Mouse (Mus musculus): ENCODE measurements around the gene C5ar2. TPM values are rescaled to one million over a fixed set of nuclear protein-coding genes. Genes with fewer than 3 reads are reported as not detected.

C5ar2 gene
- polyA plus RNA-seq, 1 experiment from 2014 or later, result not detected

DNA sequence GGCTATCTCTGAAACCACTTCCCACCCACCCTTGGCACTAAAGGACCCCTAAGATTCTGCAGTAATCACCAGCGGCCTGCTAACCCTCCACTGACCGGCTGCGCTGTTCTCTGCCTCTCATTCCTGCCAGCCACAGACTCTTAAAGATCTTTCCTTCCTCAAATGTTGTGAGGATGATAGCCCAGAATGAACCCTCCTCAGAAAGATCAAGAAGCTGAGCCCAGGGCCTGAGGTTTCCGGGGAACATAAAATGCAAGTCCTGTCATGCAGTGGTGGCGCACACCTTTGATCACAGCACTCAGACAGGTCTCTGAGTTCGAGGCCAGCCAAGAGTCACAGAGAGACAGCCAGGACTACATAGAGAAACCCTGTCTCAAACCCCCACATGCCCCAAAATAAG, 1.8 kb downstream of the C5ar2 start:
- Histone ChIP-seq H3K27ac (ENCODE audit: low read depth, low read length) (no peak overlapping the region), H3K4me2 (ENCODE audit: low read length) (no peak overlapping the region), H3K9me3 (replicated peaks; ENCODE audit: control insufficient read depth, low read length) (no peaks in the 10 kb centered on the region), H3K9ac (ENCODE audit: low read length) (no peak overlapping the region), H3K4me1 (ENCODE audit: control insufficient read depth, insufficient read depth, low read length) (no peaks in the 10 kb centered on the region), H3K27me3 (replicated peaks; ENCODE audit: control insufficient read depth, insufficient read depth, low read length) (no peaks in the 10 kb centered on the region), H3K4me3 (ENCODE audit: low read depth, low read length) (no peak overlapping the region), H3K36me3 (ENCODE audit: control insufficient read depth, insufficient read depth, low read length) (no peaks in the 10 kb centered on the region)
- WGBS, result 86% methylated on average over 6 of the region's 6 CpGs
- ATAC-seq, result no peak
- no peak for DNase-seq (ENCODE audit: low spot score)

DNA sequence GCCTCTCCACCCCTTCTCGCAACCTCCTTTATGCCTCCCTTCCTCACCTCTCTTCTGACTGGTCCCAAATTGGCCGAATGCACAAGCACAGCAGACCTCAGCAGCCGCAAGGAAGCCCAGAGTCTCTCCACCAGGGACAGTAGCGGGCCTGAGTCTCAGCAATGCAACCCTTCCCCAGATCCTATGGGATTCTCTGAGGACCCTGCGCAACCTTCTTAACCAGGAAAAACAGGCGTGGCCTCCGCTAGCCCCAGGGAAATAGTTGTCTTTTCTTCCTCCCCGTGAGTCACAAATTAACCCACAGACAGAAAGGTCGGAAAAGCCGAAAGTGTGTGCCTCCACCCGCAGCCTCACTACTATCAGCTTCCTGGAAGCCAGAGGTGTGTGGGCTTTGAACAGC, 2.2 kb downstream of the C5ar2 start:
- ATAC-seq, result no peak
- Histone ChIP-seq H3K9ac (ENCODE audit: low read length) (no peak overlapping the region), H3K4me1 (ENCODE audit: control insufficient read depth, insufficient read depth, low read length) (no peaks in the 10 kb centered on the region), H3K27me3 (replicated peaks; ENCODE audit: control insufficient read depth, insufficient read depth, low read length) (no peaks in the 10 kb centered on the region), H3K36me3 (ENCODE audit: control insufficient read depth, insufficient read depth, low read length) (no peaks in the 10 kb centered on the region), H3K4me3 (ENCODE audit: low read depth, low read length) (no peak overlapping the region), H3K4me2 (ENCODE audit: low read length) (no peak overlapping the region), H3K9me3 (replicated peaks; ENCODE audit: control insufficient read depth, low read length) (no peaks in the 10 kb centered on the region), H3K27ac (ENCODE audit: low read depth, low read length) (no peak overlapping the region)
- 60% methylated on average over 11 of the region's 11 CpGs for WGBS
- no peak for DNase-seq (ENCODE audit: low spot score)

DNA sequence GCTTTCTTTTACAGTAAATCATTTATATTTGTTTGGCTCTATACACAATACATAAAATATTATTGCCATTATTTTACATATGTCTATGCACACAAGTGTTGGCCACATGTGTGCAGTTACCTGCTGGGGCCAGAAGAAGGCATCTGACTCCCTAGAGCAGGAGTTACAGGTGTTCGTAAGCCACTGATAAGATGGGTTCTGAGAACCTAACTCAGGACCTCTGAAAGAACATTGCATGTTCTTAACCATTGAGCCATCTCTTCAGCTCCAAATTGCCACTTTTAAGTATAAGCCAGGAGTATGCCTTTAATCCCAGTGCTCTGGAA, 3.0 kb downstream of the C5ar2 start:
- Histone ChIP-seq H3K4me2 (ENCODE audit: low read length) (no peak overlapping the region), H3K27me3 (replicated peaks; ENCODE audit: control insufficient read depth, insufficient read depth, low read length) (no peaks in the 10 kb centered on the region), H3K9ac (ENCODE audit: low read length) (no peak overlapping the region), H3K4me3 (ENCODE audit: low read depth, low read length) (no peak overlapping the region), H3K4me1 (ENCODE audit: control insufficient read depth, insufficient read depth, low read length) (no peaks in the 10 kb centered on the region), H3K36me3 (ENCODE audit: control insufficient read depth, insufficient read depth, low read length) (no peaks in the 10 kb centered on the region), H3K27ac (ENCODE audit: low read depth, low read length) (no peak overlapping the region), H3K9me3 (replicated peaks; ENCODE audit: control insufficient read depth, low read length) (no peaks in the 10 kb centered on the region)
- DNase-seq (ENCODE audit: low spot score), result no peak
- WGBS, result 90% methylated on average over 1 of the region's 1 CpGs
- no peak for ATAC-seq

DNA sequence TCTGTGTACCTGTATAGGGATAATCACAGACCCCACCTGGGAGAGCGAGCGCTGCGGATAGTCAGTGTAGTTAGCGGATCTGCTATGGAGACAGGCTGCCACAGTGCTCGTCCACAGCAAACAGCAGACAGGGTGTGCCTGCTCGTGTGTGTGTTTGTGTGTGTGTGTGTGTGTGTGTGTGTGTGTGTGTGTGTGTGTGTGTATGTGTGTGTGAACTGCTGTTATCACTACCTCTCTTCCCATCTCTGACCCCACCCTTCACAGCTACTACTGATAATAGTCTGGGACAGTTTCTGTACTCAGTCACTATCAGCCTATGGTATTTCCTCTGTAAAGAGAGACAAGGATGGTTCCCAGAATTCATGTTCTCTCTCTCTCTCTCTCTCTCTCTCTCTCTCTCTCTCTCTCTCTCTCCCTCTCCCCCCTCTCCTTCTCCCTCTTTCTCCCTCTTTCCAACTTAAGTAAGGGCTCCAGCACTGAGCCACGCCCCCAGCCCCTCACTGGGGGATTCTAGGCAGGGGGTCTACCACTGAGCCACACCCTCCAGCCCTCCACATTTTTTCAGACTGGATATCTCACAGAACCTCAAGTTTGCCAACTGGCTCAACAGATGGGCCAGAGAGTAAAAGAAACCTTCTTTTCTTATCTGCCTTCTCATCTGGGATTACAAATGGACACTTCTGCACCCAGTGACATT, 3.5 kb downstream of the C5ar2 start:
- Histone ChIP-seq H3K36me3 (ENCODE audit: control insufficient read depth, insufficient read depth, low read length) (no peaks in the 10 kb centered on the region), H3K4me1 (ENCODE audit: control insufficient read depth, insufficient read depth, low read length) (no peaks in the 10 kb centered on the region), H3K9ac (ENCODE audit: low read length) (no peak overlapping the region), H3K9me3 (replicated peaks; ENCODE audit: control insufficient read depth, low read length) (no peaks in the 10 kb centered on the region), H3K27me3 (replicated peaks; ENCODE audit: control insufficient read depth, insufficient read depth, low read length) (no peaks in the 10 kb centered on the region), H3K27ac (ENCODE audit: low read depth, low read length) (no peak overlapping the region), H3K4me2 (ENCODE audit: low read length) (no peak overlapping the region), H3K4me3 (ENCODE audit: low read depth, low read length) (no peak overlapping the region)
- 78% methylated on average over 7 of the region's 7 CpGs for WGBS
- ATAC-seq, result no peak
- DNase-seq (ENCODE audit: low spot score), result no peak

DNA sequence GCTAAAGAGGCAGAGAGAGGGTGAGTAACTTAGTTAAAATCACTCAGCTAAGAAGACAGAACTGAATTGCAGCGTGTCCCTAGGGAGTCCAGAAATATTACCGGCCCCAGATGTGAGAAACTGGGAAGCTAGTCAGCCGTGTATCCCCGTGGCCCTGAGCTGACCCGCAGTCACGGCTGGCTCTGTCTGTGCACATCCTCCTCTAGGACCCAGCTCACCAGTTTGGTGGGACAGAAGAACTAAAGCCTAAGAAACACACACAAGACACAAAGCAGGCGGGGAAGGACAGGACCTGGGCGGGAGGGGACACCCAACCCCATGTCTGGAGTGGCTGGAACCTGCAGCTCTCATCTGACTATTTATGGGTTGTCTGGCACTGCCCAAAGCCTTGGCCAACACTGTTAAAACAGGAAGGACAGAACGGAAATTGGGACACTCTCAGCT, 4.4 kb downstream of the C5ar2 start:
- H3K27me3 ChIP-seq (replicated peaks; ENCODE audit: control insufficient read depth, insufficient read depth, low read length), result no peaks in the 10 kb centered on the region
- H3K27ac ChIP-seq (ENCODE audit: low read depth, low read length), result no peak overlapping the region
- no peak overlapping the region for H3K4me2 ChIP-seq (ENCODE audit: low read length)
- H3K4me1 ChIP-seq (ENCODE audit: control insufficient read depth, insufficient read depth, low read length), result no peaks in the 10 kb centered on the region
- H3K9ac ChIP-seq (ENCODE audit: low read length), result no peak overlapping the region
- H3K36me3 ChIP-seq (ENCODE audit: control insufficient read depth, insufficient read depth, low read length), result no peaks in the 10 kb centered on the region
- DNase-seq (ENCODE audit: low spot score) (no peak), ATAC-seq (no peak)
- no peaks in the 10 kb centered on the region for H3K9me3 ChIP-seq (replicated peaks; ENCODE audit: control insufficient read depth, low read length)
- WGBS, result 77% methylated on average over 9 of the region's 9 CpGs
- no peak overlapping the region for H3K4me3 ChIP-seq (ENCODE audit: low read depth, low read length)

DNA sequence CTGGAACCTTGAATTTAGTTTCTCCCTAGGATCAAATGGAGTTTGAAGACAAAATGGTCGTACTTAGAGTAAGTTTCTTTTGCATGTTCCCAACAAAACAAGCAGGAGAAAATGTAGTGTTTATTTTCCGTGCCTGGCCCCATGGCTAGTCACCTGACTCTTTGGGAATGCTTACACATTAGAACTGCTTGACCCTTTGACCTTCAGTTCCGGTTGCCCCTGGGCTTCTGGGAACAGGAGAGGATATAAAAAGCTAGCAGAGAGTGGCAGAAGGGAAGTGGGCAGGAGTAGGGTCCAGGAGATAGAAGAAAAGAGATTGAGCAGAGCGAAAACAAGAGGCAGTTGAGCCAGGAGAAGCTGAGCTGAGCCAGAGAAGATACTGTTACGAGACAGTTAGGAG, 14.1 kb downstream of the C5ar2 start:
- Histone ChIP-seq H3K36me3 (ENCODE audit: control insufficient read depth, insufficient read depth, low read length) (no peaks in the 10 kb centered on the region), H3K27me3 (replicated peaks; ENCODE audit: control insufficient read depth, insufficient read depth, low read length) (no peaks in the 10 kb centered on the region), H3K9me3 (replicated peaks; ENCODE audit: control insufficient read depth, low read length) (no peaks in the 10 kb centered on the region), H3K27ac (ENCODE audit: low read depth, low read length) (no peak overlapping the region), H3K9ac (ENCODE audit: low read length) (no peak overlapping the region), H3K4me1 (ENCODE audit: control insufficient read depth, insufficient read depth, low read length) (no peaks in the 10 kb centered on the region), H3K4me3 (ENCODE audit: low read depth, low read length) (no peak overlapping the region), H3K4me2 (ENCODE audit: low read length) (no peak overlapping the region)
- 62% methylated on average over 5 of the region's 5 CpGs for WGBS
- ATAC-seq (no peak), DNase-seq (ENCODE audit: low spot score) (no peak)

DNA sequence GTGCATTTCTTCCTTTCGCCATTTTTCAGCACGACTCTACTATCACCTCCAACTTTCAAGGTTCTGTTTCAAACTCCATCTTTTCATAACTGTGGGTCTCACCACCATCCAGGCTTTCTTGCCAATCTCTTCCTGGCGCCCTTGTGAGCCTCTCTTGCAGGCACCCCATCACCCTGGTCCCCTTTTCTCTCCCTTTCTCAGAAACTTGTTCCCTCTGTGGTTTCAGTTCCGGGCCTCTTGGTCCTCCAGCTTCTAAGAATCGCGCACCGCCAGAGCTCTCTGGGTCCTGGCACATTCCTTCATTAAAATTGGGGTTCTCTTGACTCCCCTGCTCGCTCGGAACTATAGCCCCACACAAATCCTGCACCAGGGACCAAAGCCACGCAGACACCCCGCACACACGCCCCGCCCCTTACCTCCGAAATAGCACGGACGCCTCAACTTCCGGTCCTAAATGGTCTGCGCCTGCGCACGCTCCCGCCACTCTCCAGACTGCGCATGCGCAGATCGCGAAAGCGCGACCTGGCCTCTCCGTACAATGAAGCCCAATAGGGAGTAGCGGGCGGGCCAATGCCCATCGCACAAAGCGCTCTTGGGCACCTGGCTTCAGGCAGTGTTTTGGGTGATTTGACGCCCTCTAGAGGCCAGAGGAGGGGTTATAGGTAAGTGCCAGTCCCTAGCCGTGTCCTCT, 22.2 kb downstream of the C5ar2 start, which contains the start of gene Dhx34:
Gene Dhx34, minus strand, starts transcription at position 456 of the 691 bp plus-strand sequence.
- Histone ChIP-seq H3K4me3 (ENCODE audit: low read depth, low read length) (peak within 1 kb of the TSS; percentile 66), H3K27me3 (replicated peaks; ENCODE audit: control insufficient read depth, insufficient read depth, low read length) (no peaks in the 10 kb centered on the region), H3K27ac (ENCODE audit: low read depth, low read length) (peak within 1 kb of the TSS; percentile 75), H3K4me2 (ENCODE audit: low read length) (peak within 1 kb of the TSS; percentile 75), H3K36me3 (ENCODE audit: control insufficient read depth, insufficient read depth, low read length) (peaks cover 20% of the 10 kb centered on the region; the same call in 1 of the 2 replicates), H3K9ac (ENCODE audit: low read length) (peak within 1 kb of the TSS; percentile 86), H3K9me3 (replicated peaks; ENCODE audit: control insufficient read depth, low read length) (no peaks in the 10 kb centered on the region), H3K4me1 (ENCODE audit: control insufficient read depth, insufficient read depth, low read length) (peaks cover 9% of the 10 kb centered on the region; the same call in 1 of the 2 replicates)
- 2% methylated on average over 34 of the region's 34 CpGs for WGBS
- peak; percentile 97 for DNase-seq (ENCODE audit: low spot score)
- peak; percentile 98 for ATAC-seq

DNA sequence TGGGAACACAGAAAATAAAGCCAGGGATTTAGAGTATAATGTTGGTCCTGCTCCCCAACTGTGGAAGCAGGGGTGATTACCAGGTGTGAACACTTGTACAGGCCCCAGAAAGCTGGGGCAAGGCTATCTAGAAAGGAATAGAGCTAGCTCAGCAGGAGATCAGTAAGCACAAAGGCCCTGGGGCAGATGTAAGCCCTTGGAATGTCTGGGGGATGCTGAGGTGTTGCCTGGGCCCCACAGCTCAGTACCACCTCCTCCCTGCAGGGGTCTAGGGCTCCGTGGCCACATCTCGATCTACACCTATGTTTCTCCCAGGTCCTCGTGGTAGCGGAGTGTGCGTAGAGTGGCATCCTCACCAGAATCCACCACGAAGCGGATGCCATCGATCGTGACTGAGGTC, 30.0 kb downstream of the C5ar2 start:
- no peak overlapping the region for H3K27ac ChIP-seq (ENCODE audit: low read depth, low read length)
- no peak overlapping the region for H3K4me3 ChIP-seq (ENCODE audit: low read depth, low read length)
- H3K9me3 ChIP-seq (replicated peaks; ENCODE audit: control insufficient read depth, low read length), result no peaks in the 10 kb centered on the region
- H3K27me3 ChIP-seq (replicated peaks; ENCODE audit: control insufficient read depth, insufficient read depth, low read length), result no peaks in the 10 kb centered on the region
- H3K36me3 ChIP-seq (ENCODE audit: control insufficient read depth, insufficient read depth, low read length), result peaks cover 89% of the 10 kb centered on the region
- H3K4me1 ChIP-seq (ENCODE audit: control insufficient read depth, insufficient read depth, low read length), result no peaks in the 10 kb centered on the region
- H3K4me2 ChIP-seq (ENCODE audit: low read length), result no peak overlapping the region
- no peak for ATAC-seq
- no peak overlapping the region for H3K9ac ChIP-seq (ENCODE audit: low read length)
- WGBS, result 93% methylated on average over 9 of the region's 9 CpGs
- DNase-seq (ENCODE audit: low spot score), result no peak

DNA sequence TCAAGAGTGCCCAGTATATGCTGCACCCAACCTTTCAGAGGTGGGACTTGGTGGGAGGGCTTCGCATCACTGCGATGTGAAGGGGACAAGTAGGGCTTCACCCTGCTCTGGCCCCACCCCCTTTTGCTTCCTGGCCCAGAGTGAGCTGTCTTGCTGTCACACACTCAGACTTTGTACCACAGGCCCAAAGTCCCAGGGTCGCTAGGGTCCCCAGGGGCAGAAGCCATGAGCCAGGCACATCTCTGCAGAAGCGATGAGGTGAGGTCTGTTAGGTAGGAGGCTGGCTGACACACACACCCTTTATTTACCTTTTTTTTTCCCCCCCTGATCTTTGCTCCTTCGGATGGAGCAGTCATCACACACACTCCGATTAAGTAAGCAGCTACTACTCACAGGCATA, 30.8 kb downstream of the C5ar2 start:
- Histone ChIP-seq H3K4me2 (ENCODE audit: low read length) (no peak overlapping the region), H3K9me3 (replicated peaks; ENCODE audit: control insufficient read depth, low read length) (no peaks in the 10 kb centered on the region), H3K9ac (ENCODE audit: low read length) (no peak overlapping the region), H3K36me3 (ENCODE audit: control insufficient read depth, insufficient read depth, low read length) (peaks cover 91% of the 10 kb centered on the region), H3K4me1 (ENCODE audit: control insufficient read depth, insufficient read depth, low read length) (no peaks in the 10 kb centered on the region), H3K4me3 (ENCODE audit: low read depth, low read length) (no peak overlapping the region), H3K27me3 (replicated peaks; ENCODE audit: control insufficient read depth, insufficient read depth, low read length) (no peaks in the 10 kb centered on the region), H3K27ac (ENCODE audit: low read depth, low read length) (no peak overlapping the region)
- ATAC-seq (no peak), DNase-seq (ENCODE audit: low spot score) (no peak)
- 90% methylated on average over 6 of the region's 6 CpGs for WGBS

Data from forebrain, embryonic 14.5 days (tissue).